Mouse (Mus musculus): Measurements from ENCODE around the gene Tecpr2. TPM values are rescaled to one million over a fixed set of nuclear protein-coding genes. Genes with fewer than 3 reads are reported as not detected.

Tecpr2 gene
- total and polyA plus RNA-seq, 3 experiments, result 2.8 to 7.5 (median 3.1) TPM

- TF ChIP-seq MYC (IDR thresholded peaks at IDR 0.05; ENCODE audit: low read depth, low read length), result no peak
- no peak for TF ChIP-seq CTCF (conservative IDR thresholded peaks at IDR 0.05 in 1 of 2, IDR thresholded peaks at IDR 0.05 in 1 of 2; ENCODE audit: low read depth in 2 of 2, low read length in 2 of 2)
- TF ChIP-seq HCFC1 (IDR thresholded peaks at IDR 0.05; ENCODE audit: low read depth, low read length), result no peak
- no peak for TF ChIP-seq RCOR1 (conservative IDR thresholded peaks at IDR 0.05; ENCODE audit: low read depth, low read length)
- no peak for TF ChIP-seq IRF4 (IDR thresholded peaks at IDR 0.05; ENCODE audit: low read depth, low read length)
- no peak for TF ChIP-seq TCF12 (IDR thresholded peaks at IDR 0.05; ENCODE audit: low read depth, low read length)
- TF ChIP-seq MAX (IDR thresholded peaks at IDR 0.05; ENCODE audit: low read length), result no peak
- no peak for TF ChIP-seq SMC3 (IDR thresholded peaks at IDR 0.05; ENCODE audit: low read depth, low read length)
- no peak for TF ChIP-seq JUN (IDR thresholded peaks at IDR 0.05; ENCODE audit: insufficient read depth, low read depth, low read length)
- no peak for TF ChIP-seq ZNF384 (IDR thresholded peaks at IDR 0.05; ENCODE audit: low read depth, low read length)
- no peak for TF ChIP-seq RAD21 (IDR thresholded peaks at IDR 0.05; ENCODE audit: low read depth, low read length)
- TF ChIP-seq BHLHE40 (IDR thresholded peaks at IDR 0.05; ENCODE audit: low read depth, low read length), result no peak
- no peak for TF ChIP-seq JUND (conservative IDR thresholded peaks at IDR 0.05; ENCODE audit: low read depth, low read length)
- no peak for TF ChIP-seq POLR2A (IDR thresholded peaks at IDR 0.05; ENCODE audit: low read depth, low read length)
- no peak for TF ChIP-seq USF1 (IDR thresholded peaks at IDR 0.05; ENCODE audit: low read depth, low read length)
- Histone ChIP-seq H3K4me1 (ENCODE audit: control insufficient read depth in 1 of 2, insufficient read depth in 2 of 2) (peaks cover 6 to 7% of the 10 kb centered on the region in 2 experiments; a peak in 1 of 4 replicates), H3K27me3 (replicated peaks) (no peaks in the 10 kb centered on the region), H3K9me3 (replicated peaks; ENCODE audit: low read length) (peaks cover 12% of the 10 kb centered on the region), H3K9ac (ENCODE audit: insufficient read depth, low read depth) (no peak overlapping the region), H3K79me2 (replicated peaks; ENCODE audit: control insufficient read depth, extremely low read depth, insufficient read depth, poor library complexity, severe bottlenecking) (no peaks in the 10 kb centered on the region), H3K36me3 (replicated peaks in 1 of 2; ENCODE audit: control insufficient read depth in 1 of 2, insufficient read depth in 1 of 2, low read length in 1 of 2) (no peaks in the 10 kb centered on the region), H3K4me2 (ENCODE audit: insufficient read depth, low read depth, poor library complexity, severe bottlenecking) (no peak overlapping the region), H3K4me3 (replicated peaks in 1 of 3; ENCODE audit: low read depth in 2 of 3, low read length in 2 of 3, poor library complexity in 1 of 3) (no peak overlapping the region), H3K27ac (ENCODE audit: insufficient read depth, low read depth) (no peak overlapping the region)
- DNase-seq (ENCODE audit: extremely low read depth), result no peak
- dilution Hi-C loops (cut with MboI; ENCODE audit: extremely low pct_ligation_motif_present, extremely low pct_unique_long_range_greater_than_20kb, low sequenced_read_pairs), result no loop called here
- in situ Hi-C loops (cut with MboI; ENCODE audit: low pct_ligation_motif_present, low pct_unique_long_range_greater_than_20kb, low sequenced_read_pairs), result no loop called here
Observed at GRCm38 (mm10) chr12:111000956-111001355, 111.9 kb downstream of the Tecpr2 start.

- no peaks in the 10 kb centered on the region for H3K27me3 ChIP-seq (replicated peaks)
Observed at GRCm38 (mm10) chr12:111004142-111004541, 115.1 kb downstream of the Tecpr2 start.

More at GRCm38 (mm10) chr12:111004142-111004541, 115.1 kb downstream of the Tecpr2 start:
- no peak overlapping the region for H3K4me3 ChIP-seq (replicated peaks in 1 of 3; ENCODE audit: low read depth in 2 of 3, low read length in 2 of 3, poor library complexity in 1 of 3)
- H3K27ac ChIP-seq (ENCODE audit: insufficient read depth, low read depth), result no peak overlapping the region
- H3K36me3 ChIP-seq (replicated peaks in 1 of 2; ENCODE audit: control insufficient read depth in 1 of 2, insufficient read depth in 1 of 2, low read length in 1 of 2), result no peaks in the 10 kb centered on the region
- TF ChIP-seq IRF4 (IDR thresholded peaks at IDR 0.05; ENCODE audit: low read depth, low read length), result 0 out of 2 replicates have a peak, but pooled peaks have one; percentile 16
- no peak for TF ChIP-seq KAT2A (IDR thresholded peaks at IDR 0.05; ENCODE audit: insufficient replicate concordance, low read length)
- TF ChIP-seq MEF2A (IDR thresholded peaks at IDR 0.05; ENCODE audit: borderline replicate concordance, low read depth, low read length), result peak; percentile 86; the same call in 1 of the 2 replicates
- TF ChIP-seq TCF12 (IDR thresholded peaks at IDR 0.05; ENCODE audit: low read depth, low read length), result 0 out of 2 replicates have a peak, but pooled peaks have one; percentile 20
- in situ Hi-C loops (cut with MboI; ENCODE audit: low pct_ligation_motif_present, low pct_unique_long_range_greater_than_20kb, low sequenced_read_pairs) (no loop called here), dilution Hi-C loops (cut with MboI; ENCODE audit: extremely low pct_ligation_motif_present, extremely low pct_unique_long_range_greater_than_20kb, low sequenced_read_pairs) (no loop called here)
- H3K4me2 ChIP-seq (ENCODE audit: insufficient read depth, low read depth, poor library complexity, severe bottlenecking), result no peak overlapping the region
- no peaks in the 10 kb centered on the region for H3K79me2 ChIP-seq (replicated peaks; ENCODE audit: control insufficient read depth, extremely low read depth, insufficient read depth, poor library complexity, severe bottlenecking)
- DNase-seq (ENCODE audit: extremely low read depth), result peak; percentile 28
- peaks cover 6 to 9% of the 10 kb centered on the region in 2 experiments; a peak in 2 of 4 replicates for H3K4me1 ChIP-seq (ENCODE audit: control insufficient read depth in 1 of 2, insufficient read depth in 2 of 2)
- H3K9me3 ChIP-seq (replicated peaks; ENCODE audit: low read length), result no peaks in the 10 kb centered on the region
- H3K9ac ChIP-seq (ENCODE audit: insufficient read depth, low read depth), result no peak overlapping the region

All from CH12.LX (cell line).